Mouse (Mus musculus) lung, embryonic 15.5 days (tissue): ENCODE results near the gene Lclat1. TPM values are rescaled to one million over a fixed set of nuclear protein-coding genes. Genes with fewer than 3 reads are reported as not detected.
"Not testable (repeated sequence)": the region's sequence is repeated elsewhere in the genome, so short reads cannot be mapped to it uniquely, and the experiment has no call there.

ENCODE experiments used
- ATAC-seq: fragments of 200-750 bp; cut with Nextera tagmentation; 2 replicates; pipeline ENCODE4 v1.8.0; 2017; ENCODE audit warnings: moderate number of reproducible peaks, borderline replicate concordance; ENCODE audit not compliant: low FRiP score, low TSS enrichment; ENCODE audit errors: extremely low read depth
- H3K27ac ChIP-seq: fragments of 300-500 bp; sonication (generic); 2 replicates; pipeline ENCODE4 v1.5.1; 2015; ENCODE audit warnings: moderate library complexity, mild to moderate bottlenecking, inconsistent platforms
- H3K27me3 ChIP-seq: fragments of 300-500 bp; sonication (generic); 2 replicates; pipeline ENCODE4 v1.6.1; 2015; ENCODE audit warnings: inconsistent platforms
- H3K36me3 ChIP-seq: fragments of 300-500 bp; sonication (generic); 2 replicates; pipeline ENCODE4 v1.6.1; 2015; ENCODE audit warnings: inconsistent platforms
- H3K4me1 ChIP-seq: fragments of 300-500 bp; sonication (generic); 2 replicates; pipeline ENCODE4 v1.6.1; 2015; ENCODE audit warnings: inconsistent platforms
- H3K4me2 ChIP-seq: fragments of 300-500 bp; sonication (generic); 2 replicates; pipeline ENCODE4 v1.6.1; 2015; ENCODE audit warnings: inconsistent platforms, mild to moderate bottlenecking, moderate library complexity
- H3K4me3 ChIP-seq: fragments of 300-500 bp; sonication (generic); 2 replicates; pipeline ENCODE4 v1.5.1; 2015; ENCODE audit warnings: mild to moderate bottlenecking, inconsistent platforms
- H3K9ac ChIP-seq: fragments of 300-500 bp; sonication (generic); 2 replicates; pipeline ENCODE4 v1.6.1; 2015; ENCODE audit warnings: inconsistent platforms
- H3K9me3 ChIP-seq: fragments of 300-500 bp; sonication (generic); 2 replicates; pipeline ENCODE4 v1.6.1; 2016; ENCODE audit warnings: inconsistent platforms
- WGBS: fragments of 180-500 bp; shearing (Covaris S2); methylation state at CpG from one replicate; pipeline ENCODE4 v1.1.7; 2015; 5-methylcytosine and 5-hydroxymethylcytosine counted together
- polyA plus RNA-seq: library from polyadenylated mRNA; unstranded; fragments of >200 nt; fragmentation: Nextera tagmentation; extraction: Ambion mirVana; gene quantifications from 2 replicates; pipeline ENCODE4 v1.2.1, GENCODE M21; 2015

The Lclat1 gene
- polyA plus RNA-seq, 1 experiment from 2014 or later: 13.4 TPM

DNA sequence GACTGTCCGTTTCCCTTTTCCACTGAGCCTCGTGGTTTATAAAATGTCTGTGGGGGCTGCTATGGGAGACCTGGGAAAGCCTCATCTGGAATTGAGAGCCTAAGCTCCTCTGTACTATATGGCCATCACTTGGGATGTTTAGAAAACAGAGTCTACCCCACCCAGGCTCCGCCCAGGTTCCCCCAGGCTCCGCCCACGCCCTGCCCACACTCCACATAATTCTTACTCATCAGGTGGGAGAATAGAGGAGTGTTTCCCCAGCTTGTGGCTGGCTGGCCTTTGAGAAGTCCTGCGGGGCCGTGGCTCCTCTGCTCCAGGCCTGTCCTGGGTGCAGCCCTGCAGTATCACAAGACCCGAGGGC lies 143.3 kb downstream of the Lclat1 start:
- no peaks in the 10 kb centered on the region for H3K9me3 ChIP-seq
- H3K4me1 ChIP-seq: peaks cover 16% of the 10 kb centered on the region; the same call in 1 of the 2 replicates
- WGBS: 56% methylated on average over 8 of the region's 8 CpGs
- no peak overlapping the region for H3K4me2 ChIP-seq
- no peak overlapping the region for H3K4me3 ChIP-seq
- H3K36me3 ChIP-seq: no peaks in the 10 kb centered on the region
- 0 out of 2 replicates have a peak, but pooled peaks have one; percentile 17 for ATAC-seq
- H3K27me3 ChIP-seq: no peaks in the 10 kb centered on the region
- H3K9ac ChIP-seq: no peak overlapping the region
- H3K27ac ChIP-seq: no peak overlapping the region

DNA sequence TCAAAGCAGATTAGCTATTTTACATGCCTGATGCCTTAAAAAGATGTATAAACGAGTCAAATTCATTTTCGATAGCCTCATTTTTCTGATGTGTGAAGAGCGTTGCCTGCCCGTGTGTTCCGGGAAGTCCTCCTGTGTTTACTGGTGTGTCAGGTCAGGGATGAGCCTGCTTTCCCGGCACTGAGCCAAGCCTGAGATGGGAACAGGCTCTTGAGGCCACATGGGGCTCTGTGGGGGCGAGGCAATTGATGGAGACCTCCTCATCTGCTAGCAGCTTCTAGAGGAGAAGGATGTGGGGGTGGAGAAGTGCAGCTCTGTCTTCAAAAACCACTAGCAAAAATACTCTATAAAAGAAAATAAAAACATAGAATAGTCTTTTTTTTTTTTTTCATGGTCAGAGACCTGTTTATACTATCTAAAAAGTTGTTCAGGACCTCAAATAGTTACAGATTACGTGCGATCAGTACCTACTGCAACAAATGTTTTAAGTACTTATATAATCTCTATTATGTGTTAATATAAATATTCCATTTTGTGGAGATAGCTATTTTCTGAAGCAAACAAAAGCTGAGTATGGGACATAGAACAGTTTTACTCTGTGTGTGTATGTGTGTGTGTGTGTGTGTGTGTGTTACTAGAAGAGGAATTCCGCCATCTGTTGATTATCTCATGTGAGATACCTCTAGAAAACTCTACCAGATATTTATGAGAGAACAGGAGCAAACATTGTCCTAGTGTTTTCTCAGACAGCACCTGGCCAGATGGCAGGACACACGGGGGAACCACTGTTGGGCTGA lies 144.2 kb downstream of the Lclat1 start:
- H3K4me3 ChIP-seq: no peak overlapping the region

DNA sequence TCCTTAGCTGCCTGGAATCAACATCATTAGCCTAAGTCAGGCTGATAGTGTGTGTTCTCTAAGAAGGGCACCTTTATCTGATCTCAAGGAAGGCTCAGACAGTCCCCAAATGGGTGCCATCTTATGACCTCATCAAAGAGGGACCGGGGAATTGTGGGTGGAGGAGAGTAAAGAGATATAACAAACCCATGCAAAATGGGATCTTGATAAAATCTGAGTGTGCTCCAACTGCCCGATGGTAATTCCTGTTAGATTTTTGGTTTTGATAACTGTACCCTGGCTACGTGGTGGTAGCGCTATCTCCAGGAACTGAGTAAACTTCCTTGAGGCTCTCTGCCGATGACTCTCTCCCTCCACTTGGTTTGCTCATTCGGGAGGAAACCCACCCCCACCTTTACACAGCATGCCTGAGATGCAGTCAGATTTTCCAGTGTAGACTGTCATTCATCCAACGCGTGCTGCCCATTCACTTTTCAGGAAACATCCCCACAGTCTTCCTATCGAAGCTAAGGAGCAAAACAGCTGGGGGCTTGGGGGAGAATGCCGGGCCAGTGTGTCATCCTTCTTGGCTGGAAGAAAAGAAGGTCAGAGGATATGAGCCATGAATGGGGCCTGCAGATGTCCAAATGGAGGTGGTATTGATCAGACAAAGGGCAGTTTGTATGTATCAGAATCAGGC lies 145.6 kb downstream of the Lclat1 start:
- no peaks in the 10 kb centered on the region for H3K36me3 ChIP-seq
- H3K4me3 ChIP-seq: no peak overlapping the region
- H3K4me2 ChIP-seq: no peak overlapping the region
- H3K27ac ChIP-seq: no peak overlapping the region
- ATAC-seq: no peak
- H3K27me3 ChIP-seq: no peaks in the 10 kb centered on the region
- peaks cover 16% of the 10 kb centered on the region; the same call in 1 of the 2 replicates for H3K4me1 ChIP-seq
- no peaks in the 10 kb centered on the region for H3K9me3 ChIP-seq
- 63% methylated on average over 10 of the region's 10 CpGs for WGBS
- H3K9ac ChIP-seq: no peak overlapping the region

More for the DNA sequence above, 144.2 kb downstream of the Lclat1 start:
- no peak overlapping the region for H3K4me2 ChIP-seq
- 44% methylated on average over 11 of the region's 11 CpGs for WGBS
- no peaks in the 10 kb centered on the region for H3K27me3 ChIP-seq
- peaks cover 16% of the 10 kb centered on the region; the same call in 1 of the 2 replicates for H3K4me1 ChIP-seq
- no peaks in the 10 kb centered on the region for H3K9me3 ChIP-seq
- peak overlapping the region; percentile 25 for H3K27ac ChIP-seq
- no peak overlapping the region for H3K9ac ChIP-seq
- no peaks in the 10 kb centered on the region for H3K36me3 ChIP-seq
- ATAC-seq: peak; percentile 29; the same call in 1 of the 2 replicates

DNA sequence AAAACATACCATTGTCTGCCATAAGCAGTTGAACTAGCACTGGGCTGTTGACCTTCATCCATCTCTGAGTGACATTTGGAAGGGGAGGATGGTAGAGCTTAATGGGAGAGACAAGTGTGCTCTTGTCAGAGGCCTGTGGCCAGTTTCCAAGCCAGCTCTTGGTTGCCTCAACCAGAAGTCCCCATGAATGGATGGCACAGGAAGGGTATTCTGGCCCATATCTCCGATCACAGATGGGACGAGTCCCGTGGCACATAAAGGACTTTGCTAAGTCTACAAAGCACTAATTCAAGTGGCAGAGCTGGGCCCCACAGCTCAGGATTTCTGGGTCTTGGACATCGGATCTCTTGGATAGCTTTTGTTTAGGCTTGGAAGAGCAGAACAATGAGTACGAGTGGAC lies 148.0 kb downstream of the Lclat1 start:
- Histone ChIP-seq H3K9me3 (no peaks in the 10 kb centered on the region), H3K4me2 (no peak overlapping the region), H3K9ac (no peak overlapping the region), H3K27me3 (no peaks in the 10 kb centered on the region), H3K4me3 (no peak overlapping the region), H3K27ac (no peak overlapping the region), H3K4me1 (peaks cover 16% of the 10 kb centered on the region; the same call in 1 of the 2 replicates), H3K36me3 (no peaks in the 10 kb centered on the region)
- ATAC-seq: no peak
- WGBS: 87% methylated on average over 5 of the region's 5 CpGs

DNA sequence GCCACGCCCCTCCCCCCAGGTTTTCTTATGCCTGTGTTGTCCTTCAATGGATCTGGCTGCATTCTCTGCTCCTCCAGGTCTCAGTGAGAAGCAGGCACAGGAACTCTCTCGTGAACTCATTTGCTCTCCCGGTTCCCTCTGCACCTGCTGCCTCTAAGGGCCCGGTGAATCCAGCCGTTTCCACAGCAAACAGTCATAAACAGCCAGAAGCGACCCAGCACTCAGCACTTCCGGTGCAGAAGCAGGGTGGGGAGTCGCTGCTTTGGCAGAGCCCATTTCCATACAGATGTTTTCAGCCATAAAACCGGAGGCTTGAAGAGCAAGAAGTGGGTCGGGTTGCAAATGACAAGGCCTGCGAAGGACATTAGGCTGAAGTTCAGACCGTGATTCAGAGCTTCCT lies 150.8 kb downstream of the Lclat1 start:
- ATAC-seq: no peak

DNA sequence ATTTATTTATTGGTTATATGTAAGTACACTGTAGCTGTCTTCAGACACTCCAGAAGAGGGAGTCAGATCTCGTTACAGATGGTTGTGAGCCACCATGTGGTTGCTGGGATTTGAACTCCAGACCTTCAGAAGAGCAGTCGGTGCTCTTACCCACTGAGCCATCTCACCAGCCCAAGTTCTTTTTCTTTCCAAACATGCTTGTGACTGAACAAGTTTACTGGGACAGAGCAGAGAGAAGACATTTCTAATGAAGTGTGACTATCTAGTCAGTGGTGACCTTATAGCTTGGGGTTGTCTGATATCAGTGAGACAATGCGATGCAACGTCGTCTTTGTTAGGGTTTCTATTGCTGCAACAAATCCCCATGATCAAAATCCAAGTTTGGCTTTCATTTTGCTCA lies 151.5 kb downstream of the Lclat1 start:
- not testable (repeated sequence) for ATAC-seq

More for the DNA sequence above, 150.8 kb downstream of the Lclat1 start:
- Histone ChIP-seq H3K27me3 (no peaks in the 10 kb centered on the region), H3K9ac (no peak overlapping the region), H3K4me3 (no peak overlapping the region), H3K4me2 (no peak overlapping the region), H3K9me3 (no peaks in the 10 kb centered on the region), H3K4me1 (no peaks in the 10 kb centered on the region), H3K27ac (no peak overlapping the region), H3K36me3 (no peaks in the 10 kb centered on the region)
- 35% methylated on average over 12 of the region's 12 CpGs for WGBS

DNA sequence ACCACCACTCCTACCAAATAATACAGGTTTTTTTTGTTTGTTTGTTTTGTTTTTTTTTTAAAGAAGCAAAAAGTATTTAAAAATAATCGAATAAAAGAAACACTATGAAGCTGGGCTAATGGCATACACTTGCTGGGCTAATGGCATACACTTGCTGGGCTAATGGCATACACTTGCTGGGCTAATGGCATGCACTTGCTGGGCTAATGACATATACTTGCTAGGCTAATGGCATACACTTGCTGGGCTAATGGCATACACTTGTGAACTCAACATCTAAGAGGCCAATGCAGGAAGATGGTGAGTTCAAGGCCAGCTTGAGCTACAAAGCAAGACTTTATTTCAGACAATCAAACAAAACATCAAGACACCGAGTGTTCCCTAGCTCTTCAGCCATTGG lies 154.8 kb downstream of the Lclat1 start:
- ATAC-seq: no peak
- Histone ChIP-seq H3K4me1 (no peaks in the 10 kb centered on the region), H3K4me2 (no peak overlapping the region), H3K27me3 (no peaks in the 10 kb centered on the region), H3K27ac (no peak overlapping the region), H3K9ac (no peak overlapping the region), H3K36me3 (no peaks in the 10 kb centered on the region), H3K9me3 (no peaks in the 10 kb centered on the region), H3K4me3 (no peak overlapping the region)
- WGBS: 88% methylated on average over 2 of the region's 2 CpGs

More for the DNA sequence above, 151.5 kb downstream of the Lclat1 start:
- not testable (repeated sequence) for H3K4me1 ChIP-seq, H3K4me3 ChIP-seq, H3K27ac ChIP-seq, H3K9ac ChIP-seq, H3K9me3 ChIP-seq, H3K36me3 ChIP-seq, H3K4me2 ChIP-seq, H3K27me3 ChIP-seq
- 77% methylated on average over 5 of the region's 5 CpGs for WGBS

DNA sequence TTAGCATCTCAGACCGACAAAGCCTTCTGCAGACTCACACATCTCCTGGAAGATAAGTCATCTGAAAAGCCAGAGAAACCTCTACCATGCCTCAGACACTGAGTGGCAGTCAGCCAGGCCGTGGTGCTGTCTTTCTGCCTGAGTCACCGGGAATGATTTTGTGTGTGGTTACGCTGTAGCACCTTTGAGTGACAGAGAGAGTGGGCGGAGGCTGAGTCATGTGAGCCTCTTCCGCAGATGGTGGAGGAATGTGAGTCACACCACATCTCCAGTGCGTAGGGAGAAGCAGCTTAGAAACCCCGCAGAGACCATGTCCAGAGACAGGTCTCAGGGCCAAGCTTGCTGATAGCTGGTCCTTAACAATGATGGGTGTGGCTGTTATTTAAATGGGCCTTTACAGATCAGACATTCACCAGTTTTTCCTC lies 155.3 kb downstream of the Lclat1 start:
- Histone ChIP-seq H3K27ac (no peak overlapping the region), H3K36me3 (no peaks in the 10 kb centered on the region), H3K4me3 (no peak overlapping the region), H3K9ac (no peak overlapping the region), H3K4me1 (no peaks in the 10 kb centered on the region), H3K4me2 (no peak overlapping the region), H3K27me3 (no peaks in the 10 kb centered on the region), H3K9me3 (no peaks in the 10 kb centered on the region)
- ATAC-seq: no peak
- 66% methylated on average over 8 of the region's 8 CpGs for WGBS

DNA sequence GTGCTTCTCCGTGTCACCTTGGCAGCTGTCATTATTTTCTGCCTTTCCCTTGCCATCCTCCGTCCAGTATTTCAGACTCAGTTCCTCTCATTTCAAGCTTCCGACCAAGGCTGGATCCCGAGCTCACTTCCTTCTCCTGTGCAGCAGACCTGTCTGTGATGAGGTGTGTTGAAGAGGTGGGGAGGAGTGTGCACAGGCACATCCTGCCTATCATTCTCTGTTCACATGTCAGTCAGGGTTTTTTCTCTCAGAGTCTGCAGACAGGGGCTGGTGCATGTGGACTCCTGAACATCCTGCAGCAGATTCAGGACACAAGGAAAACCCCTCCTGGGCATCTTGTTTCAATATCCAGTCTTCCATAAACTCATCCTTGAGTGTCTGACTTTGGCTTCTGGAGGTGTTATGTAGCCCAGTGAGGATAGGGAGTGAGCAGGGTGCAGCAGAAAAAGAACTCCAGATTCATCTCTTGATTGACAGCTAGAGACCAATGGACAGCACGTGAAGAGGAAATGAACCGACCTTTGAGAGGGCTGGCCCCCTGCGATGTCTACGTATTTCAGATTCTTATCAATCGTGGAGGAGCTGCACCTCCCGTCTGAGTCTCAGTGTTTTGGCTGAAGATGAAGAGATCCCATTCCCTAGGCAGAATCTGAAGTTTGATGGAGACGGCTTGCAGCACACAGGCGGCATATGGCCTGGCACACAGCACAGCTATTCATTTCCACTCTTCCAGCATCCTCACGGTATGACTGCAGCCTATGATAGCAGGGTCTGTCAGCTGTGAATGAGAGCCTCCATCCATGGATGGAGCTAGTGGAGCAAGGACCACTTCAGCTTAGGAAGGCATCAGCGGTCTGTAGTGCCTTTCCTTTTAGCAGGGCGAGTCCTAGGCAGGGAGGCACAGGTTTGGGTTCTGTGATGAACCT lies 163.3 kb downstream of the Lclat1 start:
- 58% methylated on average over 15 of the region's 15 CpGs for WGBS
- Histone ChIP-seq H3K4me1 (no peaks in the 10 kb centered on the region), H3K9me3 (no peaks in the 10 kb centered on the region), H3K4me3 (no peak overlapping the region), H3K36me3 (no peaks in the 10 kb centered on the region), H3K27me3 (no peaks in the 10 kb centered on the region), H3K27ac (no peak overlapping the region), H3K4me2 (no peak overlapping the region), H3K9ac (no peak overlapping the region)
- ATAC-seq: no peak

DNA sequence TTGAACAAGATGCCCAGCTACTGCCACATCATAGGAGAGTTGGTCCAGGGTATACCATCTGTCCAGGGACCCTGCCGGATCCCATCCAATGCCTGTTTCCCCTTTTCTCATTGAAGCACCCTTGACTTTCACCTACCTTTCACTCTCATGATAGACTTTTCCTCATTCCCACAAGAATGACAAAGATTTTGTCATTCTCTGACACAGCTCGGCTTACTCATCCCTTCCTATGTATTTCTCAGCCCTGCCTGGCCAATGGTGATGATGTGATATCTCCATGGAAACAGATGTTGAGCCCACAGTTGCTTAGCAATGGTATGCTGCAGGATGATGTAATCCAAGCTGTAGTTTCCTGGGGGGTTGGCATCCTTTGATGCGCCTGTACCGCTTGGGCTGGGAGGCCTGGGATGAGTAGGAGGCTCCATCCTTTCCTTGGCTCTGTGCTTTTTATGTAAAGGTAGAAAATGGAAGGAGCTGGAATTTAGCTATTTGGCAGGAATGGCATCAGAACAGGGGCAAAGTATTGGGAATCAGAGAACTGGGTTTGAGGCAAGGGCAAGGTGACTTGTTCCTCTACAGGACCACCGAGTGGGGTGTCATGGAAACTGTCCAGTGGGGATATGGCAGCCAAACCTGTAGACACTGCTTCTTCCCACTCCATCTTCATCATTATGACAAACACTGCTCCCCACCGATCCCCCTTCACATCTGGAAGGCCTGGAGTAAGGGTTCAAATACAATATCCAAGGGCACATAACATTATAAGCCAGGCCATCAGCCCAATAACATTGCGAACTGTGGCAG lies 164.2 kb downstream of the Lclat1 start:
- WGBS: 85% methylated on average over 7 of the region's 7 CpGs
- Histone ChIP-seq H3K27ac (no peak overlapping the region), H3K9me3 (no peaks in the 10 kb centered on the region), H3K4me1 (no peaks in the 10 kb centered on the region), H3K9ac (no peak overlapping the region), H3K4me3 (no peak overlapping the region), H3K36me3 (no peaks in the 10 kb centered on the region), H3K27me3 (no peaks in the 10 kb centered on the region), H3K4me2 (no peak overlapping the region)
- no peak for ATAC-seq

DNA sequence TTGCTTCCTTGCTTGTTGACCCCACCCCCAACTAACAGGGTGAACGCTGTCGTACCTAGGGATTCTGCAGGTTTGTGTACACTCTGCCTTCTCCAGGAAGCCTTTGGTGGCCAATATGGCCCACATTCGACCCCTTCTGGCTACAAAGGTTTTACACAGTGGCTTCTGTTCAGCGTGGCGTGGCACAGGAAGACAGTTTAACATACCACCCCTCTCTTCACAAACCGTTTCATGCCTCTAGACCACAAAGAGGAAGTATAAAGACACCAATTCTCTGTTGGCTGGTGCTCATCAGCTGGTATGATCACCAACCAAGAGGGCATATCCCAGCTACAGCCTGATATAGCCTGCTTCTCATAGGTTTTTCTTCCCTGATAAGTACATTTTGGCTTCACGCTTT lies 166.0 kb downstream of the Lclat1 start:
- H3K9me3 ChIP-seq: no peaks in the 10 kb centered on the region
- H3K4me1 ChIP-seq: no peaks in the 10 kb centered on the region
- H3K9ac ChIP-seq: no peak overlapping the region
- no peak for ATAC-seq
- H3K4me2 ChIP-seq: no peak overlapping the region
- WGBS: 75% methylated on average over 7 of the region's 7 CpGs
- no peak overlapping the region for H3K27ac ChIP-seq
- no peaks in the 10 kb centered on the region for H3K36me3 ChIP-seq
- H3K27me3 ChIP-seq: no peaks in the 10 kb centered on the region
- H3K4me3 ChIP-seq: no peak overlapping the region
